Mouse (Mus musculus) forebrain, embryonic 13.5 days (tissue): Measurements from ENCODE around the gene Sgf29. TPM values are rescaled to one million over a fixed set of nuclear protein-coding genes. Genes with fewer than 3 reads are reported as not detected.
A peak's percentile ranks its signal among the peaks of the same experiment; 100 is the strongest.

Source experiments
- ATAC-seq: fragments of 200-750 bp; cut with Nextera tagmentation; 2 replicates; pipeline ENCODE4 v1.8.0; 2017
- H3K27ac ChIP-seq: fragments of 300-500 bp; sonication (generic); 2 replicates; pipeline ENCODE4 v1.5.1; 2015; ENCODE audit warnings: inconsistent platforms, mild to moderate bottlenecking, moderate library complexity
- H3K27me3 ChIP-seq: fragments of 300-500 bp; sonication (generic); 2 replicates; pipeline ENCODE4 v1.6.1; 2015; ENCODE audit warnings: mild to moderate bottlenecking, inconsistent platforms
- H3K36me3 ChIP-seq: fragments of 300-500 bp; sonication (generic); 2 replicates; pipeline ENCODE4 v1.6.1; 2015; ENCODE audit warnings: mild to moderate bottlenecking, inconsistent platforms; ENCODE audit not compliant: poor library complexity, severe bottlenecking
- H3K4me1 ChIP-seq: fragments of 300-500 bp; sonication (generic); 2 replicates; pipeline ENCODE4 v1.6.1; 2015; ENCODE audit warnings: inconsistent platforms
- H3K4me2 ChIP-seq: fragments of 300-500 bp; sonication (generic); 2 replicates; pipeline ENCODE4 v1.6.1; 2015; ENCODE audit warnings: inconsistent platforms, mild to moderate bottlenecking, moderate library complexity
- H3K4me3 ChIP-seq: fragments of 300-500 bp; sonication (generic); 2 replicates; pipeline ENCODE4 v1.5.1; 2015; ENCODE audit warnings: mild to moderate bottlenecking, inconsistent platforms
- H3K9ac ChIP-seq: fragments of 300-500 bp; sonication (generic); 2 replicates; pipeline ENCODE4 v1.6.1; 2015; ENCODE audit warnings: mild to moderate bottlenecking, inconsistent platforms
- H3K9me3 ChIP-seq: fragments of 300-500 bp; sonication (generic); replicated peaks from 2 replicates; pipeline ENCODE4 v1.6.1; 2016; ENCODE audit warnings: inconsistent platforms
- WGBS: fragments of 180-500 bp; shearing (Covaris S2); methylation state at CpG from one replicate; pipeline ENCODE4 v1.1.7; 2015; 5-methylcytosine and 5-hydroxymethylcytosine counted together
- polyA plus RNA-seq: library from polyadenylated mRNA; unstranded; fragments of >200 nt; fragmentation: Nextera tagmentation; extraction: Ambion mirVana; gene quantifications from 2 replicates; pipeline ENCODE4 v1.2.1, GENCODE M21; 2015

Gene Sgf29
- polyA plus RNA-seq, result 57.3 and 64.6 TPM in 2 replicates

- H3K36me3 ChIP-seq, result no peaks in the 10 kb centered on the region
- no peaks in the 10 kb centered on the region for H3K27me3 ChIP-seq
- peak within 1 kb of the TSS; percentile 62 for H3K4me3 ChIP-seq
- WGBS, result 1% methylated on average over 57 of the region's 57 CpGs
- peak; percentile 98 for ATAC-seq
- peak within 1 kb of the TSS; percentile 75 for H3K4me2 ChIP-seq
- H3K9me3 ChIP-seq, result no peaks in the 10 kb centered on the region
- peak within 1 kb of the TSS; percentile 74 for H3K9ac ChIP-seq
- H3K4me1 ChIP-seq, result peaks cover 12% of the 10 kb centered on the region
- peak within 1 kb of the TSS; percentile 94 for H3K27ac ChIP-seq
Measured at GRCm38 (mm10) chr7:126649231-126650051, at the start of gene Sgf29. Gene Sgf29, plus strand, starts transcription at chr7:126649309.

- no peak overlapping the region for H3K4me3 ChIP-seq
- H3K36me3 ChIP-seq, result no peaks in the 10 kb centered on the region
- no peak overlapping the region for H3K27ac ChIP-seq
- H3K4me2 ChIP-seq, result no peak overlapping the region
- ATAC-seq, result no peak
- H3K9me3 ChIP-seq, result no peaks in the 10 kb centered on the region
- H3K9ac ChIP-seq, result no peak overlapping the region
- WGBS, result 51% methylated on average over 3 of the region's 5 CpGs
- no peaks in the 10 kb centered on the region for H3K27me3 ChIP-seq
- no peaks in the 10 kb centered on the region for H3K4me1 ChIP-seq
Measured at GRCm38 (mm10) chr7:126601896-126602295, 47.2 kb upstream of the Sgf29 start.

GRCm38 (mm10) chr7:126602650-126603049 lies 46.5 kb upstream of the Sgf29 start:
- ATAC-seq, result no peak
- Histone ChIP-seq H3K27me3 (no peaks in the 10 kb centered on the region), H3K4me1 (no peaks in the 10 kb centered on the region), H3K4me2 (no peak overlapping the region), H3K4me3 (no peak overlapping the region), H3K36me3 (no peaks in the 10 kb centered on the region), H3K27ac (no peak overlapping the region), H3K9me3 (no peaks in the 10 kb centered on the region), H3K9ac (no peak overlapping the region)
- 89% methylated on average over 3 of the region's 3 CpGs for WGBS

GRCm38 (mm10) chr7:126606611-126607010 lies 42.5 kb upstream of the Sgf29 start:
- Histone ChIP-seq H3K4me3 (no peak overlapping the region), H3K9ac (no peak overlapping the region), H3K4me1 (no peaks in the 10 kb centered on the region), H3K4me2 (no peak overlapping the region), H3K27ac (no peak overlapping the region), H3K27me3 (no peaks in the 10 kb centered on the region), H3K36me3 (no peaks in the 10 kb centered on the region), H3K9me3 (no peaks in the 10 kb centered on the region)
- ATAC-seq, result no peak
- WGBS, result 87% methylated on average over 5 of the region's 5 CpGs

- H3K36me3 ChIP-seq, result no peaks in the 10 kb centered on the region
- H3K9ac ChIP-seq, result no peak overlapping the region
- no peaks in the 10 kb centered on the region for H3K9me3 ChIP-seq
- no peak overlapping the region for H3K4me3 ChIP-seq
- 75% methylated on average over 3 of the region's 3 CpGs for WGBS
- H3K4me1 ChIP-seq, result no peaks in the 10 kb centered on the region
- no peak overlapping the region for H3K4me2 ChIP-seq
- no peak for ATAC-seq
- no peak overlapping the region for H3K27ac ChIP-seq
- H3K27me3 ChIP-seq, result no peaks in the 10 kb centered on the region
Measured at GRCm38 (mm10) chr7:126607064-126607463, 42.0 kb upstream of the Sgf29 start.

- Histone ChIP-seq H3K27ac (no peak overlapping the region), H3K9ac (no peak overlapping the region), H3K4me2 (no peak overlapping the region), H3K9me3 (no peaks in the 10 kb centered on the region), H3K4me3 (no peak overlapping the region), H3K36me3 (no peaks in the 10 kb centered on the region), H3K4me1 (no peaks in the 10 kb centered on the region), H3K27me3 (no peaks in the 10 kb centered on the region)
- no peak for ATAC-seq
- 82% methylated on average over 5 of the region's 5 CpGs for WGBS
Measured at GRCm38 (mm10) chr7:126607796-126608195, 41.3 kb upstream of the Sgf29 start.

GRCm38 (mm10) chr7:126612736-126613135 lies 36.4 kb upstream of the Sgf29 start:
- H3K27ac ChIP-seq, result no peak overlapping the region
- no peaks in the 10 kb centered on the region for H3K9me3 ChIP-seq
- H3K9ac ChIP-seq, result no peak overlapping the region
- H3K4me3 ChIP-seq, result no peak overlapping the region
- no peak overlapping the region for H3K4me2 ChIP-seq
- H3K36me3 ChIP-seq, result no peaks in the 10 kb centered on the region
- H3K4me1 ChIP-seq, result no peaks in the 10 kb centered on the region
- 71% methylated on average over 3 of the region's 3 CpGs for WGBS
- no peak for ATAC-seq
- H3K27me3 ChIP-seq, result no peaks in the 10 kb centered on the region

- Histone ChIP-seq H3K4me1 (no peaks in the 10 kb centered on the region), H3K9me3 (no peaks in the 10 kb centered on the region), H3K27me3 (no peaks in the 10 kb centered on the region), H3K36me3 (no peaks in the 10 kb centered on the region), H3K9ac (no peak overlapping the region), H3K4me2 (no peak overlapping the region), H3K27ac (no peak overlapping the region), H3K4me3 (no peak overlapping the region)
- 71% methylated on average over 3 of the region's 3 CpGs for WGBS
- no peak for ATAC-seq
Measured at GRCm38 (mm10) chr7:126616707-126617106, 32.4 kb upstream of the Sgf29 start.

GRCm38 (mm10) chr7:126619559-126620275 lies 29.4 kb upstream of the Sgf29 start:
- Histone ChIP-seq H3K36me3 (no peaks in the 10 kb centered on the region), H3K27ac (no peak overlapping the region), H3K4me1 (no peaks in the 10 kb centered on the region), H3K9me3 (no peaks in the 10 kb centered on the region), H3K4me2 (no peak overlapping the region), H3K9ac (no peak overlapping the region), H3K27me3 (no peaks in the 10 kb centered on the region), H3K4me3 (no peak overlapping the region)
- no peak for ATAC-seq
- WGBS, result 85% methylated on average over 10 of the region's 10 CpGs

GRCm38 (mm10) chr7:126621452-126622359 lies 27.4 kb upstream of the Sgf29 start:
- H3K9me3 ChIP-seq, result no peaks in the 10 kb centered on the region
- no peak overlapping the region for H3K27ac ChIP-seq
- no peak overlapping the region for H3K4me3 ChIP-seq
- no peaks in the 10 kb centered on the region for H3K36me3 ChIP-seq
- no peak overlapping the region for H3K9ac ChIP-seq
- no peak overlapping the region for H3K4me2 ChIP-seq
- no peaks in the 10 kb centered on the region for H3K4me1 ChIP-seq
- WGBS, result 93% methylated on average over 9 of the region's 9 CpGs
- no peak for ATAC-seq
- no peaks in the 10 kb centered on the region for H3K27me3 ChIP-seq

GRCm38 (mm10) chr7:126623381-126623780 lies 25.7 kb upstream of the Sgf29 start:
- no peaks in the 10 kb centered on the region for H3K4me1 ChIP-seq
- ATAC-seq, result no peak
- H3K4me3 ChIP-seq, result no peak overlapping the region
- no peaks in the 10 kb centered on the region for H3K9me3 ChIP-seq
- no peak overlapping the region for H3K27ac ChIP-seq
- no peaks in the 10 kb centered on the region for H3K27me3 ChIP-seq
- 77% methylated on average over 1 of the region's 1 CpGs for WGBS
- no peaks in the 10 kb centered on the region for H3K36me3 ChIP-seq
- H3K4me2 ChIP-seq, result no peak overlapping the region
- H3K9ac ChIP-seq, result no peak overlapping the region

- H3K9ac ChIP-seq, result no peak overlapping the region
- no peaks in the 10 kb centered on the region for H3K9me3 ChIP-seq
- H3K4me1 ChIP-seq, result no peaks in the 10 kb centered on the region
- 73% methylated on average over 16 of the region's 16 CpGs for WGBS
- no peak for ATAC-seq
- H3K4me3 ChIP-seq, result no peak overlapping the region
- no peak overlapping the region for H3K4me2 ChIP-seq
- no peaks in the 10 kb centered on the region for H3K27me3 ChIP-seq
- H3K36me3 ChIP-seq, result no peaks in the 10 kb centered on the region
- H3K27ac ChIP-seq, result no peak overlapping the region
Measured at GRCm38 (mm10) chr7:126624774-126625173, 24.3 kb upstream of the Sgf29 start.
